Comparison of ENCODE assay signal across 9 mouse cellular contexts in genomic region chr4:42917402-42917774, GRCm38 (mm10). TPM values are rescaled to one million over a fixed set of nuclear protein-coding genes. Genes with fewer than 3 reads are reported as not detected.
DNase-seq lines count a peak whose midpoint lies in the region; ATAC-seq and TF ChIP-seq lines count a peak whose summit lies in the region.
"Had no signal": no experiment of that assay in that cellular context is flagged by ENCODE, and none has a peak within 500 bp of the region (broad histone marks: within the 10 kb centered on the region; RNA-seq: fewer than 3 reads in every experiment).

No protein-coding gene starts in this region.

- WGBS in thymus, adult 2 months = 5% methylated on average over 26 of the region's 26 CpGs
- 2% methylated on average over 25 of the region's 26 CpGs for WGBS in intestine, embryonic 14.5 days
- WGBS in midbrain, postnatal 0 days = 4% methylated on average over 20 of the region's 26 CpGs

- no peak for TF ChIP-seq POLR2A in thymus, adult 2 months (IDR thresholded peaks at IDR 0.05; ENCODE audit: control insufficient read depth, extremely low read depth, insufficient read depth, low read length, poor library complexity)

- H3K4me3 ChIP-seq in thymus, adult 2 months (ENCODE audit: control insufficient read depth, insufficient read depth, low read length) = peak overlapping the region; percentile 25; the same call in 1 of the 2 replicates
- peak overlapping the region; percentile 56 for H3K4me3 ChIP-seq in intestine, embryonic 14.5 days (ENCODE audit: low read depth, low read length)
- peak overlapping the region; percentile 76 for H3K4me3 ChIP-seq in midbrain, postnatal 0 days (ENCODE audit: low read depth, low read length)

- no peaks in the 10 kb centered on the region for H3K36me3 ChIP-seq in thymus, adult 2 months (ENCODE audit: control insufficient read depth, insufficient read depth, low read length)
- H3K36me3 ChIP-seq in intestine, embryonic 14.5 days (ENCODE audit: control insufficient read depth, insufficient read depth, low read length) = no peaks in the 10 kb centered on the region
- H3K36me3 ChIP-seq in midbrain, postnatal 0 days (ENCODE audit: insufficient read depth, low read length) = no peaks in the 10 kb centered on the region

- peak overlapping the region; percentile 49 for H3K9ac ChIP-seq in intestine, embryonic 14.5 days (ENCODE audit: low read length)
- peak overlapping the region; percentile 89 for H3K9ac ChIP-seq in midbrain, postnatal 0 days (replicated peaks; ENCODE audit: low read length, poor library complexity, severe bottlenecking)

- ATAC-seq in intestine, embryonic 14.5 days (replicated peaks; ENCODE audit: low FRiP score, low TSS enrichment, low read depth) = no peak
- peak; percentile 64 for ATAC-seq in midbrain, postnatal 0 days (ENCODE audit: low FRiP score)
- ATAC-seq in frontal cortex, adult (ENCODE audit: low TSS enrichment) = no peak

- H3K4me1 ChIP-seq in thymus, adult 2 months (replicated peaks; ENCODE audit: control insufficient read depth, insufficient read depth, low read length) = peaks cover 7% of the 10 kb centered on the region
- peaks cover 8% of the 10 kb centered on the region; the same call in 1 of the 2 replicates for H3K4me1 ChIP-seq in intestine, embryonic 14.5 days (replicated peaks; ENCODE audit: control insufficient read depth, insufficient read depth, low read length)
- H3K4me1 ChIP-seq in midbrain, postnatal 0 days (ENCODE audit: insufficient read depth, low read length) = peaks cover 14% of the 10 kb centered on the region

- no peaks in the 10 kb centered on the region for H3K9me3 ChIP-seq in intestine, embryonic 14.5 days (ENCODE audit: control insufficient read depth, low read length)
- H3K9me3 ChIP-seq in midbrain, postnatal 0 days (ENCODE audit: low read length) = no peaks in the 10 kb centered on the region

- H3K27ac ChIP-seq in thymus, adult 2 months (ENCODE audit: control insufficient read depth, insufficient read depth, low read length) = no peak overlapping the region
- H3K27ac ChIP-seq in intestine, embryonic 14.5 days (ENCODE audit: low read depth) = no peak overlapping the region
- peak overlapping the region; percentile 70 for H3K27ac ChIP-seq in midbrain, postnatal 0 days (ENCODE audit: low read depth, low read length)

- DNase-seq in cerebellum, adult 8-10 months = peak; percentile 16
- no peak for DNase-seq in cerebellum, postnatal 4 days (ENCODE audit: low spot score in 2 of 2)
- DNase-seq in thymus, adult 2 months = no peak
- DNase-seq in thymus, postnatal 0 days (ENCODE audit: low spot score) = no peak
- peak; percentile 62 for DNase-seq in intestine, embryonic 14.5 days (ENCODE audit: low spot score)
- peak; percentile 15 for DNase-seq in midbrain, postnatal 0 days (ENCODE audit: low spot score)
- no peak for DNase-seq in left cerebral cortex, adult 11 months (ENCODE audit: low spot score)

- peaks cover 4% of the 10 kb centered on the region; the same call in 1 of the 2 replicates for H3K27me3 ChIP-seq in thymus, adult 2 months (ENCODE audit: control insufficient read depth, insufficient read depth, low read length)
- H3K27me3 ChIP-seq in intestine, embryonic 14.5 days (replicated peaks; ENCODE audit: control insufficient read depth, insufficient read depth, low read length) = peaks cover 53% of the 10 kb centered on the region
- no peaks in the 10 kb centered on the region for H3K27me3 ChIP-seq in midbrain, postnatal 0 days (ENCODE audit: insufficient read depth, low read length)

- H3K4me2 ChIP-seq in intestine, embryonic 14.5 days (ENCODE audit: low read length) = peak overlapping the region; percentile 80
- peak overlapping the region; percentile 90 for H3K4me2 ChIP-seq in midbrain, postnatal 0 days (ENCODE audit: low read depth, low read length, poor library complexity, severe bottlenecking)

- no peak for TF ChIP-seq CTCF in thymus, adult 2 months (IDR thresholded peaks at IDR 0.05; ENCODE audit: borderline replicate concordance, control insufficient read depth, extremely low read depth, insufficient read depth, low read length, poor library complexity)
- TF ChIP-seq CTCF in midbrain, postnatal 0 days (IDR thresholded peaks at IDR 0.05) = no peak

RNA-seq across cellular contexts. Expression of gene Phf24, which starts 0.9 kb away (rescaled TPM):
- polyA plus RNA-seq in thymus, adult 2 months (2012; rRNA removed) = 1.5 and 2.3 TPM in 2 replicates
- 0.12 and 0.39 TPM in 2 replicates for polyA plus RNA-seq in thymus, postnatal 0 days (2015; fragmentation: Nextera tagmentation; extraction: Ambion mirVana)
- 1.6 and 1.9 TPM in 2 replicates for polyA plus RNA-seq in intestine, embryonic 14.5 days (2014; fragmentation: Nextera tagmentation; extraction: Ambion mirVana)
- 130 and 148 TPM in 2 replicates for total RNA-seq in midbrain, postnatal 0 days (2014; rRNA removed)
- 44.4 and 45.0 TPM in 2 replicates for polyA plus RNA-seq in midbrain, postnatal 0 days (2015; fragmentation: Nextera tagmentation; extraction: Ambion mirVana)
- polyA plus RNA-seq: C2C12 had no signal

RNA-seq across cellular contexts. Expression of gene Dnajb5, which starts 32.2 kb away (rescaled TPM):
- 9.1 and 12.6 TPM in 2 replicates for polyA plus RNA-seq in thymus, adult 2 months (2012; rRNA removed)
- 2.8 and 3.3 TPM in 2 replicates for polyA plus RNA-seq in thymus, postnatal 0 days (2015; fragmentation: Nextera tagmentation; extraction: Ambion mirVana)
- 7.3 and 7.4 TPM in 2 replicates for polyA plus RNA-seq in intestine, embryonic 14.5 days (2014; fragmentation: Nextera tagmentation; extraction: Ambion mirVana)
- total RNA-seq in midbrain, postnatal 0 days (2014; rRNA removed) = 75.6 and 109 TPM in 2 replicates
- 37.9 and 41.4 TPM in 2 replicates for polyA plus RNA-seq in midbrain, postnatal 0 days (2015; fragmentation: Nextera tagmentation; extraction: Ambion mirVana)

RNA-seq across cellular contexts. Expression of gene Fam205c, which starts 43.4 kb away (rescaled TPM):
- polyA plus RNA-seq in thymus, adult 2 months (2012; rRNA removed) = not detected in 2 replicates
- polyA plus RNA-seq in thymus, postnatal 0 days (2015; fragmentation: Nextera tagmentation; extraction: Ambion mirVana) = 0.14 TPM in 1 of 2 replicates, not detected in the other
- 0.43 and 0.81 TPM in 2 replicates for polyA plus RNA-seq in intestine, embryonic 14.5 days (2014; fragmentation: Nextera tagmentation; extraction: Ambion mirVana)
- not detected in 2 replicates for total RNA-seq in midbrain, postnatal 0 days (2014; rRNA removed)
- 2.1 and 4.4 TPM in 2 replicates for polyA plus RNA-seq in midbrain, postnatal 0 days (2015; fragmentation: Nextera tagmentation; extraction: Ambion mirVana)
- polyA plus RNA-seq: C2C12 had no signal

RNA-seq across cellular contexts. Expression of gene 1700022I11Rik, which starts 52.0 kb away (rescaled TPM):
- polyA plus RNA-seq in thymus, adult 2 months (2012; rRNA removed) = not detected in 2 replicates
- polyA plus RNA-seq in thymus, postnatal 0 days (2015; fragmentation: Nextera tagmentation; extraction: Ambion mirVana) = 0.38 and 0.40 TPM in 2 replicates
- polyA plus RNA-seq in intestine, embryonic 14.5 days (2014; fragmentation: Nextera tagmentation; extraction: Ambion mirVana) = 0.44 and 0.97 TPM in 2 replicates
- total RNA-seq in midbrain, postnatal 0 days (2014; rRNA removed) = not detected in 2 replicates
- 0.19 and 0.48 TPM in 2 replicates for polyA plus RNA-seq in midbrain, postnatal 0 days (2015; fragmentation: Nextera tagmentation; extraction: Ambion mirVana)

Comparison
In these comparisons a context has a peak if more than half of its experiments do, and no peak if none do; other contexts are left out.
1. DNase-seq: peak in cerebellum, adult 8-10 months (single experiment), intestine, embryonic 14.5 days (single experiment) and midbrain, postnatal 0 days (single experiment); none in cerebellum, postnatal 4 days (0 of 2), thymus, adult 2 months (single experiment), thymus, postnatal 0 days (single experiment) and left cerebral cortex, adult 11 months (single experiment).
2. H3K4me3 ChIP-seq: peak in every context shown above with its lines; median percentile 76 in midbrain, postnatal 0 days; 56 in intestine, embryonic 14.5 days; 25 in thymus, adult 2 months.
3. RNA of gene Phf24, which starts 0.9 kb away (polyA plus RNA-seq): 44.4 to 45.0 TPM in midbrain, postnatal 0 days; 1.5 to 2.3 TPM in thymus, adult 2 months, 1.6 to 1.9 TPM in intestine, embryonic 14.5 days and 0.12 to 0.39 TPM in thymus, postnatal 0 days; every median in the first group is over 10 times any median in the second.